In genomic region chr7:27473835-27474489, GRCm38 (mm10) we compare ENCODE assay signal across 9 mouse cellular contexts. TPM values are rescaled to one million over a fixed set of nuclear protein-coding genes. Genes with fewer than 3 reads are reported as not detected.
DNase-seq lines count a peak whose midpoint lies in the region; ATAC-seq and TF ChIP-seq lines count a peak whose summit lies in the region.
"Had no signal": no experiment of that assay in that cellular context is flagged by ENCODE, and none has a peak within 500 bp of the region (broad histone marks: within the 10 kb centered on the region; RNA-seq: fewer than 3 reads in every experiment).

No protein-coding gene starts in this region.

- H3K4me3 ChIP-seq in megakaryocyte, embryonic 14.5 days (replicated peaks), result peak overlapping the region; percentile 98
- peak overlapping the region; percentile 72 for H3K4me3 ChIP-seq in embryonic facial prominence, embryonic 14.5 days (ENCODE audit: low read depth, low read length)
- H3K4me3 ChIP-seq in limb, embryonic 10.5 days, result peak overlapping the region; percentile 82
- H3K4me3 ChIP-seq in small intestine, adult 2 months (ENCODE audit: low read depth, low read length), result peak overlapping the region; percentile 76

- no peaks in the 10 kb centered on the region for H3K27me3 ChIP-seq in megakaryocyte, embryonic 14.5 days (replicated peaks)
- no peaks in the 10 kb centered on the region for H3K27me3 ChIP-seq in embryonic facial prominence, embryonic 14.5 days (replicated peaks; ENCODE audit: control insufficient read depth, insufficient read depth, low read length)
- H3K27me3 ChIP-seq in limb, embryonic 10.5 days (ENCODE audit: low read depth, poor library complexity, severe bottlenecking), result no peaks in the 10 kb centered on the region
- H3K27me3 ChIP-seq in small intestine, adult 2 months (ENCODE audit: control insufficient read depth, insufficient read depth, low read length), result no peaks in the 10 kb centered on the region

- H3K9me3 ChIP-seq in megakaryocyte, embryonic 14.5 days, result no peaks in the 10 kb centered on the region
- H3K9me3 ChIP-seq in embryonic facial prominence, embryonic 14.5 days (ENCODE audit: control insufficient read depth, low read length), result no peaks in the 10 kb centered on the region
- no peaks in the 10 kb centered on the region for H3K9me3 ChIP-seq in limb, embryonic 10.5 days (replicated peaks)

- no peak for TF ChIP-seq CTCF in small intestine, adult 2 months (IDR thresholded peaks at IDR 0.05; ENCODE audit: extremely low read depth, insufficient read length, insufficient replicate concordance, low read depth, low read length)

- no peak for ATAC-seq in megakaryocyte, adult 5-6 weeks (ENCODE audit: poor library complexity, severe bottlenecking)
- no peak for ATAC-seq in embryonic facial prominence, embryonic 14.5 days (ENCODE audit: low read depth)

- WGBS in embryonic facial prominence, embryonic 14.5 days, result under 1% methylated on average over 34 of the region's 34 CpGs
- WGBS in limb, embryonic 10.5 days, result under 1% methylated on average over 34 of the region's 34 CpGs
- under 1% methylated on average over 34 of the region's 34 CpGs for WGBS in small intestine, adult 2 months

- H3K36me3 ChIP-seq in megakaryocyte, embryonic 14.5 days (replicated peaks; ENCODE audit: low read length), result peaks cover 36% of the 10 kb centered on the region
- peaks cover 15% of the 10 kb centered on the region for H3K36me3 ChIP-seq in embryonic facial prominence, embryonic 14.5 days (ENCODE audit: control insufficient read depth, insufficient read depth, low read length)
- H3K36me3 ChIP-seq in limb, embryonic 10.5 days, result peaks cover 28% of the 10 kb centered on the region
- H3K36me3 ChIP-seq in small intestine, adult 2 months (ENCODE audit: control insufficient read depth, insufficient read depth, low read length), result peaks cover 9% of the 10 kb centered on the region

- intact Hi-C loops in left cerebral cortex, postnatal 25 days (cut with DNase I), result no loop called here

- H3K4me2 ChIP-seq in embryonic facial prominence, embryonic 14.5 days (ENCODE audit: low read depth, low read length), result peak overlapping the region; percentile 61

- H3K4me1 ChIP-seq in megakaryocyte, embryonic 14.5 days, result peaks cover 60% of the 10 kb centered on the region
- 0 out of 2 replicates have a peak, but pooled peaks cover 5% of the 10 kb centered on the region for H3K4me1 ChIP-seq in embryonic facial prominence, embryonic 14.5 days (ENCODE audit: control insufficient read depth, insufficient read depth, low read length)
- H3K4me1 ChIP-seq in limb, embryonic 10.5 days, result peaks cover 20% of the 10 kb centered on the region
- H3K4me1 ChIP-seq in small intestine, adult 2 months (ENCODE audit: control insufficient read depth, insufficient read depth, insufficient read length, low read length), result peaks cover 17% of the 10 kb centered on the region

- no peak for DNase-seq in embryonic facial prominence, embryonic 14.5 days (ENCODE audit: low spot score)
- DNase-seq in limb, embryonic 10.5 days (ENCODE audit: low spot score), result no peak
- no peak for DNase-seq in thymus, postnatal 10 days (ENCODE audit: low spot score in 2 of 2)
- no peak for DNase-seq in right cerebral cortex, adult 2 months (ENCODE audit: low spot score in 2 of 2)
- no peak for DNase-seq in left cerebral cortex, postnatal 25 days (ENCODE audit: low spot score in 2 of 2)

- peak overlapping the region; percentile 80 for H3K9ac ChIP-seq in embryonic facial prominence, embryonic 14.5 days (ENCODE audit: low read depth, low read length)

- peak overlapping the region; percentile 95 for H3K27ac ChIP-seq in embryonic facial prominence, embryonic 14.5 days (replicated peaks; ENCODE audit: low read depth, low read length)
- peak overlapping the region; percentile 91 for H3K27ac ChIP-seq in limb, embryonic 10.5 days
- peak overlapping the region; percentile 86 for H3K27ac ChIP-seq in small intestine, adult 2 months (ENCODE audit: insufficient read depth, low read depth, low read length)

- no peak for TF ChIP-seq POLR2A in small intestine, adult 2 months (IDR thresholded peaks at IDR 0.05; ENCODE audit: low read depth, low read length)

RNA-seq across cellular contexts. Expression of gene Sertad3, which starts 0.4 kb away (rescaled TPM):
- polyA plus RNA-seq in megakaryocyte, embryonic 14.5 days (2012; ENCODE audit: insufficient read depth, low replicate concordance), result 28.2 and 88.9 TPM in 2 replicates
- 5.8 and 7.8 TPM in 2 replicates for total RNA-seq in megakaryocyte, adult 5-6 weeks (2015)
- 11.1 and 11.6 TPM in 2 replicates for total RNA-seq in megakaryocyte, adult 5-6 weeks (2017)
- 31.3 and 31.9 TPM in 2 replicates for polyA plus RNA-seq in embryonic facial prominence, embryonic 14.5 days (2014; fragmentation: Nextera tagmentation; extraction: Ambion mirVana)
- 20.1 and 29.7 TPM in 2 replicates for polyA plus RNA-seq in limb, embryonic 10.5 days (2016; fragmentation: Nextera tagmentation; extraction: Ambion mirVana)
- polyA plus RNA-seq in small intestine, adult 2 months (2012; rRNA removed), result 5.3 and 12.8 TPM in 2 replicates
- 1 to 10 TPM; 2.8 to 4.6 TPM for total RNA-seq in left cerebral cortex, postnatal 25 days (2021)

RNA-seq across cellular contexts. Expression of gene Sertad1, which starts 12.7 kb away (rescaled TPM):
- 159 and 273 TPM in 2 replicates for polyA plus RNA-seq in megakaryocyte, embryonic 14.5 days (2012; ENCODE audit: insufficient read depth, low replicate concordance)
- total RNA-seq in megakaryocyte, adult 5-6 weeks (2015), result 17.4 and 18.9 TPM in 2 replicates
- total RNA-seq in megakaryocyte, adult 5-6 weeks (2017), result 11.2 and 19.7 TPM in 2 replicates
- polyA plus RNA-seq in embryonic facial prominence, embryonic 14.5 days (2014; fragmentation: Nextera tagmentation; extraction: Ambion mirVana), result 32.6 and 34.7 TPM in 2 replicates
- 25.0 and 29.8 TPM in 2 replicates for polyA plus RNA-seq in limb, embryonic 10.5 days (2016; fragmentation: Nextera tagmentation; extraction: Ambion mirVana)
- 47.2 and 156 TPM in 2 replicates for polyA plus RNA-seq in small intestine, adult 2 months (2012; rRNA removed)
- total RNA-seq in left cerebral cortex, postnatal 25 days (2021), result 10 to 100 TPM; 16.1 to 16.8 TPM

RNA-seq across cellular contexts. Expression of gene Prx, which starts 25.2 kb away (rescaled TPM):
- polyA plus RNA-seq in megakaryocyte, embryonic 14.5 days (2012; ENCODE audit: insufficient read depth, low replicate concordance), result 1.7 and 1.8 TPM in 2 replicates
- total RNA-seq in megakaryocyte, adult 5-6 weeks (2015), result 0.05 and 0.16 TPM in 2 replicates
- 0.22 TPM in 1 of 2 replicates, not detected in the other for total RNA-seq in megakaryocyte, adult 5-6 weeks (2017)
- polyA plus RNA-seq in embryonic facial prominence, embryonic 14.5 days (2014; fragmentation: Nextera tagmentation; extraction: Ambion mirVana), result 2.5 and 2.9 TPM in 2 replicates
- polyA plus RNA-seq in limb, embryonic 10.5 days (2016; fragmentation: Nextera tagmentation; extraction: Ambion mirVana), result 3.5 and 4.3 TPM in 2 replicates
- 0.37 and 0.68 TPM in 2 replicates for polyA plus RNA-seq in small intestine, adult 2 months (2012; rRNA removed)
- total RNA-seq in left cerebral cortex, postnatal 25 days (2021), result under 1 TPM; 0.32 to 0.62 TPM

RNA-seq across cellular contexts. Expression of gene Blvrb, which starts 26.2 kb away (rescaled TPM):
- polyA plus RNA-seq in megakaryocyte, embryonic 14.5 days (2012; ENCODE audit: insufficient read depth, low replicate concordance), result 330 and 332 TPM in 2 replicates
- 35.3 and 42.0 TPM in 2 replicates for total RNA-seq in megakaryocyte, adult 5-6 weeks (2015)
- 15.5 and 16.2 TPM in 2 replicates for total RNA-seq in megakaryocyte, adult 5-6 weeks (2017)
- 67.3 and 75.2 TPM in 2 replicates for polyA plus RNA-seq in embryonic facial prominence, embryonic 14.5 days (2014; fragmentation: Nextera tagmentation; extraction: Ambion mirVana)
- polyA plus RNA-seq in limb, embryonic 10.5 days (2016; fragmentation: Nextera tagmentation; extraction: Ambion mirVana), result 33.3 and 34.9 TPM in 2 replicates
- polyA plus RNA-seq in small intestine, adult 2 months (2012; rRNA removed), result 79.1 and 142 TPM in 2 replicates
- 10 to 100 TPM; 12.0 to 15.9 TPM for total RNA-seq in left cerebral cortex, postnatal 25 days (2021)

RNA-seq across cellular contexts. Expression of gene Sptbn4, which starts 26.5 kb away (rescaled TPM):
- 0.27 and 0.45 TPM in 2 replicates for polyA plus RNA-seq in megakaryocyte, embryonic 14.5 days (2012; ENCODE audit: insufficient read depth, low replicate concordance)
- total RNA-seq in megakaryocyte, adult 5-6 weeks (2015), result 0.13 and 0.32 TPM in 2 replicates
- 0.07 and 0.20 TPM in 2 replicates for total RNA-seq in megakaryocyte, adult 5-6 weeks (2017)
- polyA plus RNA-seq in embryonic facial prominence, embryonic 14.5 days (2014; fragmentation: Nextera tagmentation; extraction: Ambion mirVana), result 0.39 and 0.40 TPM in 2 replicates
- 0.15 and 0.19 TPM in 2 replicates for polyA plus RNA-seq in limb, embryonic 10.5 days (2016; fragmentation: Nextera tagmentation; extraction: Ambion mirVana)
- polyA plus RNA-seq in small intestine, adult 2 months (2012; rRNA removed), result 0.19 and 0.28 TPM in 2 replicates
- total RNA-seq in left cerebral cortex, postnatal 25 days (2021), result 100 to 1,000 TPM; 132 to 139 TPM
- total RNA-seq: common myeloid progenitor, adult 5-6 weeks had no signal
